Mouse (Mus musculus) heart, postnatal 0 days (tissue): Measurements from ENCODE around the gene Gm10320.

ENCODE experiments used
- CTCF ChIP-seq: IDR thresholded peaks from 2 replicates; pipeline ENCODE4 v1.5.1; 2016; ENCODE audit warnings: antibody characterized with exemption, control low read depth, low read depth
- EP300 ChIP-seq: IDR thresholded peaks from 2 replicates; pipeline ENCODE4 v1.6.1; 2016; ENCODE audit warnings: antibody characterized with exemption, low read depth

DNA sequence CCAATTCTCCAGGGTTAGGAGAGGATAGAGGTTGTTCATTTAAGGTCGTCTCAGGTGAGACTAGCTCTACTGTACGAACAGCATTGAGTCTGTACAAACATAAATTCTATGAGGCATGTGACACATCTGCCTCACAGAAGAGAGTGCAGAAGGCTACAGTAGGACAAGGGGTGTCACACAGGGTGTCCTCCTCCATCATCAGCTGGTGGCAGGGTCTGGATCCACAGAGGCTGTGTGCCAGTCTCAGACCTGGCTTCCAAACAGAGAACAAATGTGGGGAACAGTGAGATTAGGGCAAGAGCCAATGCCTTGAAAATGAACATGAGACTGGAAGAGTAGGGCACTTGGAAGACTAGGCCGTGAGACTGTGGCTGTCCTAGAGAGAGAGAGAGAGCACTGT lies 48.4 kb upstream of the Gm10320 start:
- TF ChIP-seq CTCF (no peak), EP300 (no peak)
